Mouse (Mus musculus) hindbrain, embryonic 13.5 days (tissue): Measurements from ENCODE around the gene Kif24. TPM values are rescaled to one million over a fixed set of nuclear protein-coding genes. Genes with fewer than 3 reads are reported as not detected.

Source experiments
- ATAC-seq: fragments of 200-750 bp; cut with Nextera tagmentation; 2 replicates; pipeline ENCODE4 v1.8.0; 2017; ENCODE audit warnings: moderate TSS enrichment; ENCODE audit not compliant: low FRiP score
- H3K27ac ChIP-seq: fragments of 300-500 bp; sonication (generic); 2 replicates; pipeline ENCODE4 v1.5.1; 2015; ENCODE audit warnings: inconsistent platforms, mild to moderate bottlenecking, moderate library complexity
- H3K27me3 ChIP-seq: fragments of 300-500 bp; sonication (generic); 2 replicates; pipeline ENCODE4 v1.6.1; 2015; ENCODE audit warnings: mild to moderate bottlenecking, inconsistent platforms
- H3K36me3 ChIP-seq: fragments of 300-500 bp; sonication (generic); 2 replicates; pipeline ENCODE4 v1.6.1; 2015; ENCODE audit warnings: mild to moderate bottlenecking, inconsistent platforms
- H3K4me1 ChIP-seq: fragments of 300-500 bp; sonication (generic); replicated peaks from 2 replicates; pipeline ENCODE4 v1.6.1; 2015; ENCODE audit warnings: inconsistent platforms
- H3K4me2 ChIP-seq: fragments of 300-500 bp; sonication (generic); 2 replicates; pipeline ENCODE4 v1.6.1; 2015; ENCODE audit warnings: inconsistent platforms, mild to moderate bottlenecking, moderate library complexity
- H3K4me3 ChIP-seq: fragments of 300-500 bp; sonication (generic); 2 replicates; pipeline ENCODE4 v1.5.1; 2015; ENCODE audit warnings: mild to moderate bottlenecking, inconsistent platforms
- H3K9ac ChIP-seq: fragments of 300-500 bp; sonication (generic); 2 replicates; pipeline ENCODE4 v1.6.1; 2015; ENCODE audit warnings: mild to moderate bottlenecking, inconsistent platforms
- H3K9me3 ChIP-seq: fragments of 300-500 bp; sonication (generic); 2 replicates; pipeline ENCODE4 v1.6.1; 2016; ENCODE audit warnings: inconsistent platforms
- WGBS: fragments of 180-500 bp; shearing (Covaris S2); methylation state at CpG from one replicate; pipeline ENCODE4 v1.1.7; 2015; 5-methylcytosine and 5-hydroxymethylcytosine counted together
- polyA plus RNA-seq: library from polyadenylated mRNA; unstranded; fragments of >200 nt; fragmentation: Nextera tagmentation; extraction: Ambion mirVana; gene quantifications from 2 replicates; pipeline ENCODE4 v1.2.1, GENCODE M21; 2015

Gene Kif24
- polyA plus RNA-seq, 1 experiment from 2014 or later, result 4.6 TPM

DNA sequence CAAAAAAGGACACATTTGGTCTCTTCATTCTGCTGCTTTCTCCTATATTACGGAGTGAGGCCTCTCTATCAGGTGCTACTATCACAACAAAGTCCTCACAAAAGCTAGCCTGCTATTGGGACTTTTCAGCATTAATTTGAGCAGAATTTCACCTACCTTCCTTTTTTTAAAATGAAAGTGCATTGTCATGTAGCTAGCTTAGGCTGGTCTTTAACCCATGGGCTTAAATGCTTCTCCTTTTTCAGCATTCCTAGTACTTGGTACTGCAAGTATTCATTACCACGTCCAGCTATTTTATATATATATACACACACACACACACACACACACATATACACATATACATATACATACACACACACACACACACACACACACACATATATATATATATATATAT lies 106.0 kb downstream of the Kif24 start:
- H3K4me1 ChIP-seq, result 0 out of 2 replicates have a peak, but pooled peaks cover 2% of the 10 kb centered on the region
- WGBS, result 95% methylated on average over 2 of the region's 2 CpGs
- H3K27me3 ChIP-seq, result no peaks in the 10 kb centered on the region
- no peak overlapping the region for H3K27ac ChIP-seq
- no peak for ATAC-seq
- H3K9ac ChIP-seq, result no peak overlapping the region
- no peaks in the 10 kb centered on the region for H3K9me3 ChIP-seq
- H3K36me3 ChIP-seq, result peaks cover 7% of the 10 kb centered on the region
- H3K4me3 ChIP-seq, result no peak overlapping the region
- H3K4me2 ChIP-seq, result no peak overlapping the region

DNA sequence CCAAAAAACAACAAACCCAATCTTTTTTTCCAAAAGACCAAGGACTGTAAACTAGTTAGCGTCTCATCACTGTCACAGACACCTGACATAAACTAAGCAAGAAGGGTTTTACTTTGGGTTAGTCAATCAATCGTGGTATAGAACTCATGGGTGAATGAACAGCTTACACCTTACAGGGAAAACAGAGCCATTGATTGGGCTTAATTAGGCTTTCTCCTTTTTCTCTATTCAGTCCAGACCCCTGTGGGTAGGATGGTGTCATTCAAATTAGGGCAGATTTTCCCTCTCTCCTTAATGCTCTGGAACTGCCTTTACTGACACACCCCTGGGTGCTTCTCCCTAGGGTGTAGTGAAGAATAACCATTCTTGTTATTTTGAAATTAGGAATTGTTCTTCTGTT lies 107.5 kb downstream of the Kif24 start:
- no peak for ATAC-seq
- no peak overlapping the region for H3K27ac ChIP-seq
- H3K4me1 ChIP-seq, result 0 out of 2 replicates have a peak, but pooled peaks cover 2% of the 10 kb centered on the region
- H3K36me3 ChIP-seq, result peaks cover 15% of the 10 kb centered on the region
- 47% methylated on average over 2 of the region's 2 CpGs for WGBS
- no peak overlapping the region for H3K9ac ChIP-seq
- H3K9me3 ChIP-seq, result no peaks in the 10 kb centered on the region
- no peak overlapping the region for H3K4me2 ChIP-seq
- H3K27me3 ChIP-seq, result no peaks in the 10 kb centered on the region
- H3K4me3 ChIP-seq, result no peak overlapping the region

DNA sequence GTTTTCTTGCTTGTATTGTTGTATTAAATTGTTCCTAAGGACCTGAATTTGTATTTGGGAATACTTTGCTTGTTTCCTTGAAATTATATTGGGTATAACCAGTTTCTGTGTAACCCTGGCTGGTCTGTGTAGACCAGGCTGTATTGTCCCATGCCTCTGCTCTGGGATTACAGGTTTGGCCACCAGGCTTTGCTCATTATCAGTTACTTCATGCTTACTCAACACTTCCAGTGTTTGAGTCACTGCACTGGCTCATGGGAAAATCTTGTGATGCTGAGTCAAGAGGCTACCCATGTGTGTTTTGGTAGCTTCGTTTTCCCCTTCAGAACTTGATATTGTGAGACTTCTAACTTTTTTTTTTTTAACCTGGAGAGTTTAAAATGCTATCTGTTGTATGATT lies 111.4 kb downstream of the Kif24 start:
- Histone ChIP-seq H3K27ac (no peak overlapping the region), H3K4me1 (peaks cover 12% of the 10 kb centered on the region), H3K4me3 (no peak overlapping the region), H3K27me3 (no peaks in the 10 kb centered on the region), H3K4me2 (no peak overlapping the region), H3K9ac (no peak overlapping the region), H3K36me3 (peaks cover 15% of the 10 kb centered on the region), H3K9me3 (no peaks in the 10 kb centered on the region)
- no peak for ATAC-seq
- 89% methylated on average over 1 of the region's 1 CpGs for WGBS

DNA sequence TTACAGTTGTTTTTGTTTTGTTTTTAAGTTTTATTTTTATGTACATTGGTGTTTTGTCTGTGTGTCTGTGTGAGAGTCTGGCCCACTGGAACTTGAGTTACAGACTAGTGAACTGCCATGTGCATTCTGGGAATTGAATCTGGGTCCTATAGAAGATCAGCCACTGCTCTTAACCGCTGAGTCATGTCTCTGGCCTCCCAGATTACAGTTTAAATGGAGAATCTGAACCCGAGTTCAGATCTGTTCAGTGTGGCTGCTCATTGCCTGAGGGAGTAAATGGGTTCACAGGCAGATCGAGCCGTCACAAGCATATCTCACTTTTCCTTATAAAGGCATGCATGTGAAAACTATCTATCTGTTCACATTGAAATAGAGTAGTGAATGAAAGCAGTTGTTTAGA lies 111.9 kb downstream of the Kif24 start:
- Histone ChIP-seq H3K4me2 (no peak overlapping the region), H3K4me3 (no peak overlapping the region), H3K4me1 (peaks cover 17% of the 10 kb centered on the region), H3K36me3 (peaks cover 15% of the 10 kb centered on the region), H3K9me3 (no peaks in the 10 kb centered on the region), H3K27me3 (no peaks in the 10 kb centered on the region), H3K27ac (no peak overlapping the region), H3K9ac (no peak overlapping the region)
- no peak for ATAC-seq
- 96% methylated on average over 4 of the region's 4 CpGs for WGBS

DNA sequence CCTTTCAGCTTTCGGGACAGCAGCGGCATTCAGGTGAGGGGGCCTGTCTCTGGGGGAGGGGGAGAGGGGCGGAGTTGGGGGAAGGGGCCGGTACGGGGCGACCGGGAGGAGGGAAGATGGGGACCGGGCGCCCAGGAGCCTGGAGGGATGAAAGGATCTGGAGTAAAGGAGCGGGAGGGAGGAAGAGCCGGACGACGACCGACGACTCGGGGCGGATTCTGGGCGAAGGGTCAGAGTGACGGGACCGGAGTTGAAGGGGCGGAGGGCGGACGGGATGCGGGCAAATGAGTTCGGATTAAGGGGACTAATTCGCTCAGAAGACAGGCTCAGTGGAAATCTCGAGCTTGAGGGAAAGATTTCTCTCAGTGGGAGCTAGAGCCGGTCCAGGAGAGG lies 115.5 kb downstream of the Kif24 start:
- peak overlapping the region; percentile 67 for H3K4me3 ChIP-seq
- H3K4me2 ChIP-seq, result peak overlapping the region; percentile 78
- WGBS, result under 1% methylated on average over 27 of the region's 28 CpGs
- ATAC-seq, result peak; percentile 85
- H3K9ac ChIP-seq, result peak overlapping the region; percentile 85
- peaks cover 18% of the 10 kb centered on the region for H3K4me1 ChIP-seq
- H3K9me3 ChIP-seq, result no peaks in the 10 kb centered on the region
- H3K36me3 ChIP-seq, result peaks cover 11% of the 10 kb centered on the region
- H3K27ac ChIP-seq, result peak overlapping the region; percentile 96
- no peaks in the 10 kb centered on the region for H3K27me3 ChIP-seq

DNA sequence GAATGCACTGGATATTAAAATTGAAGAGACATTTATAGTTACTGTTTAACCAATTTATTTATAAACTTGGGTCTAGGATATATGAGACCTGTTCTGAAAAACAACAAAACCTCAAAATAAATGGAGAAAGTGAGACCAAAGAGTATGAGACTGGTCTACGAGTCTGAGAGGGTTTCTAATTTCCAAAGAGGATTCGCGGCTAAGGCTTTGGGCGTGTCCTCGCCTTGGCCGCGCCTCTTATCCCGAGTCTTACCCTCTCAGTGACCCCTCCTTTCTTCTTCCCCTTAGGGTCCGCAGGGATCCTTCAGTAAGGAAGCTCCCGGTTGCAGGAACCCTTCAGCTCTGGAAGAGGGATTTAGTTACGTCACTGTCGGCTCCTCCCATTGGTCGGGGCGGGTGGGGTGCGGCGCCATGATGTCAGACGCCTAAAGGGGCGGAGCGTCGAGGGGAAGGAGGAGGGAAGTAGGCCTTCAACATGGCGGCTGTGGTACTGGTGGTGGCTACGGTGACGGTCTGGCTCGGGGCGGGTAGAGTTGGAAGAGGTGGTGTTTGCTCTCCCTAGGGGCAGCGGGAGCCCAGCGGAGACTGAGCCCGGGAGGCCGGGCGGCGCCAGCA lies 116.0 kb downstream of the Kif24 start, which contains the start of gene Ubap1:
Gene Ubap1, plus strand, starts transcription at position 413 of the 615 bp plus-strand sequence.
- WGBS, result 0% methylated on average over 31 of the region's 31 CpGs
- Histone ChIP-seq H3K27ac (peak within 1 kb of the TSS; percentile 96), H3K4me3 (peak within 1 kb of the TSS; percentile 67), H3K36me3 (peaks cover 11% of the 10 kb centered on the region), H3K9ac (peak within 1 kb of the TSS; percentile 85), H3K4me2 (peak within 1 kb of the TSS; percentile 78), H3K9me3 (no peaks in the 10 kb centered on the region), H3K27me3 (no peaks in the 10 kb centered on the region), H3K4me1 (peaks cover 18% of the 10 kb centered on the region)
- peak; percentile 97 for ATAC-seq

DNA sequence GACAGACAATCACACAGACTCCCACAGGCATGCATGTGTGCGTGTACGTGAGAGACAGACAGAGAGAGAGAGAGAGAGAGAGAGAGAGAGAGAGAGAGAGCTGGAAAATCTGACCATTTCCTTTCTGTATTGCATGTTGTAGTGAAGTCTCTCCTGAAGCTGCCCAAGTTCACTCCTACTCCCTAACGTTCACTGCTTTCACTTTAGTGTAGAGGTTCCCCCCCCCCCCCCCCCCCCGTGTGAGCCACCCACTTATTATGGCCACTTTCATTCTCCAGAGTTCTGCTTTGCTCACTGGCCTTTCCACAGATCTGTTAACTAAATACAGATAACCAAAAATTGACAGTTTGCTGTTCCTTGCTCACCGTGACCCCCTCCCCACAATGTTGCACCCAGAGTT lies 116.8 kb downstream of the Kif24 start:
- H3K9ac ChIP-seq, result no peak overlapping the region
- H3K4me1 ChIP-seq, result peaks cover 18% of the 10 kb centered on the region
- no peaks in the 10 kb centered on the region for H3K9me3 ChIP-seq
- peak overlapping the region; percentile 67 for H3K4me3 ChIP-seq
- H3K27ac ChIP-seq, result no peak overlapping the region; the same call in 1 of the 2 replicates
- no peak for ATAC-seq
- WGBS, result 49% methylated on average over 5 of the region's 5 CpGs
- H3K4me2 ChIP-seq, result peak overlapping the region; percentile 51
- no peaks in the 10 kb centered on the region for H3K27me3 ChIP-seq
- peaks cover 9% of the 10 kb centered on the region for H3K36me3 ChIP-seq

DNA sequence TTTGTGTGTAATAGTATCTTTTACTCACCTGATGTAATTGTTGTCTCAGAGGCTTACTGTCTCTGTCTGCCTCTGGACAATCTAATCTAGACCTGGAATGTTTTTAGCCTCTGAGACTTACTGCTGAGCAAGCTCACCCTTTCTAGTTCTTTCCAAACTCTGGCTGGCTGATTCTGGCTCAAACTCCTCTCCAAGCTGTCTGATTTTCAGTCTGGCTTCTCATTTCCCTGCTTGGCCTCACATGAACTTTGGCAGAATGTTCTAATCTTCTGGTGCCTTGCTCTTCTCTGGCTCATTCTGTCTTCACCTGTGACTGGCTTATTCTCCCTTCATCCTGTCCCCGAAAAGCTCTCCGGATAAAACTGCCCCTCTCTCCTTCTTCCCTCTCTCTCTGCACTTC lies 118.7 kb downstream of the Kif24 start:
- ATAC-seq, result no peak
- Histone ChIP-seq H3K27me3 (no peaks in the 10 kb centered on the region), H3K27ac (no peak overlapping the region), H3K4me1 (peaks cover 17% of the 10 kb centered on the region), H3K9me3 (no peaks in the 10 kb centered on the region), H3K4me3 (no peak overlapping the region), H3K9ac (no peak overlapping the region), H3K4me2 (no peak overlapping the region), H3K36me3 (no peaks in the 10 kb centered on the region)
- 71% methylated on average over 2 of the region's 2 CpGs for WGBS

DNA sequence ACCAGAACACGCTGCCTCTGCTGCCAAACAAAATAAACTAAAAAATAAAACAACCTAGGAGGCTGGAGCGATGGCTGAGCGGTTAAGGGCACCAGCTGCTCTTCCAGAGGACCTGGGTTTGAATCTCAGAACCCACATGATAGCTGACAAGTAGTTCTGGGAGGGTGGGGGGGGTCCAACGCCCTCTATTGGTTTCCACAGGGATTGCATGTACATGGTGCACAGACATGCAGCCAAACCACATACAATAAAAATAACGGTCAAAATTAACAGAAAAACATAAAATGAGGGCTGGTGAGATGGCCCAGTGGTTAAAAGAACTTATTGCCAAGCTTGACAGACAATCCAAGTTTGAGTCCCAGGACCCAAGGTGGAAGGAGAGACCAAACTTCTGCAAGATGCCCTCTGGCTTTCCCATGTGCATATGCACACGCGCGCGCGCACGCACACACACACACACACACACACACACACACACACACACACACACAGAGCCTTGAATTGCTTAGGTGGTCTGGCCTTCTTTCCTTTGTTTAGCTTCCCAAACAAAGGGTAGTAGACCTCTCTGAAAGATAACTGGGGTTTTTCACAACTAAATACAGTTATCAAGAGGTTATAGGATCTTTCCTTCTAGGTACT lies 123.7 kb downstream of the Kif24 start:
- no peak for ATAC-seq
- Histone ChIP-seq H3K27ac (no peak overlapping the region), H3K9ac (no peak overlapping the region), H3K9me3 (no peaks in the 10 kb centered on the region), H3K27me3 (no peaks in the 10 kb centered on the region), H3K4me3 (no peak overlapping the region), H3K4me2 (no peak overlapping the region), H3K4me1 (no peaks in the 10 kb centered on the region), H3K36me3 (no peaks in the 10 kb centered on the region)
- WGBS, result 84% methylated on average over 11 of the region's 11 CpGs

Other genes with a start within 250 kb of the Kif24 start
- 51.1 and 53.1 TPM in 2 replicates for gene Ubap2, start 189.7 kb downstream of the Kif24 start, polyA plus RNA-seq
- gene Dcaf12, start 150.0 kb downstream of the Kif24 start, polyA plus RNA-seq, result 81.7 and 82.6 TPM in 2 replicates
- 70.4 and 71.8 TPM in 2 replicates for gene Ubap1, start 115.9 kb downstream of the Kif24 start, polyA plus RNA-seq
- 58.0 and 60.4 TPM in 2 replicates for gene Nudt2, start 264 bp upstream of the Kif24 start, polyA plus RNA-seq
- 7.0 TPM in 2 replicates for gene AI464131, start 38.2 kb upstream of the Kif24 start, polyA plus RNA-seq
- gene 1110017D15Rik, start 52.4 kb upstream of the Kif24 start, polyA plus RNA-seq, result 9.8 and 17.9 TPM in 2 replicates
- 16.7 and 18.1 TPM in 2 replicates for gene Fam219a, start 104.7 kb upstream of the Kif24 start, polyA plus RNA-seq
- gene Dnaic1, start 104.9 kb upstream of the Kif24 start, polyA plus RNA-seq, result 3.2 and 5.0 TPM in 2 replicates
- gene Enho, start 175.4 kb upstream of the Kif24 start, polyA plus RNA-seq, result 92.0 and 95.2 TPM in 2 replicates
- gene Cntfr, start 232.2 kb upstream of the Kif24 start, polyA plus RNA-seq, result 24.4 and 27.8 TPM in 2 replicates
- gene Il11ra1, start 235.1 kb upstream of the Kif24 start, polyA plus RNA-seq, result 47.6 and 48.5 TPM in 2 replicates
- 63.0 and 66.8 TPM in 2 replicates for gene Rpp25l, start 248.6 kb upstream of the Kif24 start, polyA plus RNA-seq